Mouse (Mus musculus): ENCODE data around the gene Slc25a51.
A peak's percentile ranks its signal among the peaks of the same experiment; 100 is the strongest.
"Not testable (repeated sequence)": the region's sequence is repeated elsewhere in the genome, so short reads cannot be mapped to it uniquely, and the experiment has no call there.

Gene Slc25a51

DNA sequence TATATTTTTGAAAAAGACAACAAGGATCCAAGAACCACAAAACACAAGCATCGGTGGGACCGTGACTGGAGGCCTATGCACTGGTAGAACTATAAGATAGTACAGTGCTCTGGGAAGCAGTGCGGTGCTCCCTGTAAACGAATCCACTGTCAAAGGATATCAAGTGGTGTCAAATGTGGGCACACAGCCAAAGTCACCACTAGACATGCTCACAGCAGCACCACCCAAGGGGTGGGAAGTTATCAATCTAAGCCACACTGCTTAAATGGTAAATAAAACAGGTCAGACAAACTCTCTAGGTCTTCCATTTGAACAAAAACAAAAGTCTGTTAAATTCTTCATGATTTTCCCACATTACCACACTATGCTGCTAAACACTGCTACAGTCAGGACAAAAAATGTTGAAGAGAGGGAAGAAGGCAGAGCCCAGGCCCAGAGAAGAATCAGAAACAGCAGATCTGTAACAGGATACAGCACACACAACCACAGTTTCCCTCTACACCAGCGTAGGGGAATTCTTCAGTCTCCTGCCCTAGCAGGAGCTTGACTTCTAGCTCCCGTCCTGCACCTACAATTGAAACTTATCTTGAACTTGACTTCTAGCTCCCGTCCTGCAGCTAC is 5.6 kb downstream of the Slc25a51 start:
- no peak for DNase-seq (ENCODE audit: extremely low read depth, low read depth, low spot score)

DNA sequence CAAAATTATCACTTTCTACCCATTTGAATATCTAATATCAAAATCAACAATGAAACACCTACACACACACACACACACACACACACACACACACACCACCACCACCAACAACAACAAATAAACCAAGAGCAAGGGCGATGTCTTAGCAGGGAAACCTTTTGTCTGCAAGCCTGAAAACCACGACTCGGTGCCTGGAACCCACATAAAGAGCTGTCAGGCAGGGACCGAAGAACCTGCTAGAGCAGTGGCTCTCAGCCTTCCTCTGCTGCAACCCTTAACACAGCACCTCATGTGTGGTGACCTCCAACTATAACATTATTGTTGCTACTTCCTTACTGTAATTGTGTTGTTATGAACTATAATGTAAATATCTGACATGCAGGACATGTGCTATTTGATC is 6.3 kb downstream of the Slc25a51 start:
- DNase-seq (ENCODE audit: extremely low read depth, low read depth, low spot score), result no peak

DNA sequence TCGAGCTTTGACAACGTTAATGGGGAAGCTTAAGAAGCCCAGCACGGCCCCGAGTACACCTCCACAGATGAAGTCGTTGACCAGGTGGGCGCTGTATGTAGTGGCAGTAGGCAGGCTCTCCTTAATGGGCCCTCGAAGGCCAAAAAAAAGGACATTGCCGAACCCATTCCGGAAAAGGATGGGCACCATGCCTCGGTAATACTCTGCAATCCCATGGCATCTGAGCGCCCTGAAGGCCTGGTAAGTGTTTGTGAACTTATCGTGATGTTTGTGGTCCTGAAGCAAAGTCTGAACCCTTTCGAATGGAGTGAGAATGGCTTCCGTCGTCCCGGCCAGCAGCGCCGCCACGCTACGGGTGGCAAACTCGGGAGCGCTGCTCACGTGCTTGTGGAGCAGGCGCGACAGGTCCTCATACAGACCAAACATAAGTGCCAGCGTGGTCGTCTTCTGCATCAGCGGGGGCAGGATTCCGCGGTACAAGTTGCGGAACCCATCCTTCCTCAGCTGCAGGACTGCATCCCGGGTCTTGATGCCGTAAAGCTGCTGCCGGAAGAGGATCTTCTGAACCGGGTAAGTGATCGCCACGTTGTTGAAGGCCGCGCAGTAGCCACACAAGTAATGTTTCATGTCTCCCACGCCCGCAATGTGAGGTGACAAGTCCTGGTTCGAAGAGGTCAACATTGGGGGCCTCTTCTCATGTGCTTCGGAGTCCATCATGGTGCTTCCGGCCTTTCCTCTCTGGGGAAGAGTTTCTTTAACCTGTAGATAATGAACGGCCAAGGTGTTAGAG is 8.9 kb downstream of the Slc25a51 start:
- no peak for DNase-seq (ENCODE audit: extremely low read depth, low read depth, low spot score)

DNA sequence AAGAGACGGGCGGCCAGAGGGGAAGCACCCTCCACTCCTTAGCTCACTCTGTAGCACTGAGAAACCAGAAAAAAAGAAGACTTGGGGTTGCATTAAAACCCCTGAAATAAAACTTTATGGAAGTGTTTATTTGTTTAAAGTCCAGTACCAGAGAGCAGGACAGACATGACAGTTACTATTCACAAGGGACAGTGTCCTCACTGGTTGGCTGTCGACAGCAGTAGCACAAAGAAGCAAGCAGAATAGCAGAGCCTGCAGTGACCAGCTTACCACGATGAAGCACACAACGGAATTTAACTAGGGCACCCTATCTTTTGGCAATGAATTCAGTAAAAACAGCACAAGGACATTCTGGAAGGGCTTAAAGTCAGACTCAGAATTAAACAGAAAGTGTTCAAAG is 10.3 kb downstream of the Slc25a51 start:
- not testable (repeated sequence) for DNase-seq (ENCODE audit: extremely low read depth, low read depth, low spot score)

DNA sequence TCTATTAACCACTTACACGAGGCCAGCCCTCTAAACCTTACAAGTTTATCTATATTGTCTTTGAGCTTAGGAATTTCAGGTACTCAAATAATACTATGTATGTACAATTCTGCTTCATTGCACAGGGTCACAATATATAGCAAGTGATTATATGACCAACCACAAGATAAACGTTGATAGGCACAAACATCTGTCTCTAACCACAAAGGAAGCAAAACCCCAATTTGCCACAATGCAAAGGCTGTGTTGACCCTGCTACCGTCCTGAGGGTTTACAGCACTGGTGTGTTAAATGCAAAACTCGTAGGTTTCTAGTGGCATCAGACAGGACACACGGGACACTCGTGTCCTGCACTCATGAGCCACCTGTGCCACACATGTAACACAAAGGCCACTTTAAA is 12.4 kb downstream of the Slc25a51 start:
- DNase-seq (ENCODE audit: extremely low read depth, low read depth, low spot score), result not testable (repeated sequence)

DNA sequence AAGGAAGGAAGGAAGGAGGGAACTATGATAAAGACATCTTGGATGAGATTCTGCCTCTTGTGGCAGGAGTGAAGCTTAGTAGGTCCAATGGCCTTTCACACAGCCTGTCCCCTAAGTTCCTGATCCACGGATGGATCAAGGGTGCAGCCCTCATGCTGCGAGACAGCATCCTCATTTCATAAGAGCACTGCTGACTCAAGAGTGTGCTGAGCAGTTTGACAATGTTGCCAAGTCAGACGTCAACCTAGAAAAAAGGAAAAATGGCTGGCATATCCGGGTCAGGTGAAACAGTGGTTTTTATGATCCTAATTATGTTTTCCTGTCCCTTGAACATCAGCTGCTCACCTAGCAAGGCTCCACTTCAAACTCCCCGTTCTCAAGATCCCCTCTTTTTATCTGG is 14.9 kb downstream of the Slc25a51 start:
- DNase-seq (ENCODE audit: extremely low read depth, low read depth, low spot score), result no peak

DNA sequence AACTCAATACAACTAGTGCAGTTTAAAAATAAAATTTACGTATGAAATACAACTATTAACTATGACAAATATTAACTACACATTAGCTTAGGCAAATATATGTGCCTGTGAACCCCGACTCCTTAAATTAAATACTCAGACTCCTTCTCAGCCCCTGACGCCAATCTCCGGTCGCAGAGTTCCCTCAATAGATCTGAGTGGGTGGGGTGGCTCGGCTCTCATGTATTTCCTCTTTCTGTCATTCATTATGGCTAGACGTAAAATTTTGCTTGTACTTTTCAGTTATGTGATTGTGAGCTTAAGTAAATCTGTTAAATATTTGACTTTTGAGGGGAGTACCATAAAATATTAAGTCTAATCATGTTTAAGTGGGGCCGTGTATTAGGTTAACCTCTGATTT is 15.6 kb downstream of the Slc25a51 start:
- DNase-seq (ENCODE audit: extremely low read depth, low read depth, low spot score), result no peak

DNA sequence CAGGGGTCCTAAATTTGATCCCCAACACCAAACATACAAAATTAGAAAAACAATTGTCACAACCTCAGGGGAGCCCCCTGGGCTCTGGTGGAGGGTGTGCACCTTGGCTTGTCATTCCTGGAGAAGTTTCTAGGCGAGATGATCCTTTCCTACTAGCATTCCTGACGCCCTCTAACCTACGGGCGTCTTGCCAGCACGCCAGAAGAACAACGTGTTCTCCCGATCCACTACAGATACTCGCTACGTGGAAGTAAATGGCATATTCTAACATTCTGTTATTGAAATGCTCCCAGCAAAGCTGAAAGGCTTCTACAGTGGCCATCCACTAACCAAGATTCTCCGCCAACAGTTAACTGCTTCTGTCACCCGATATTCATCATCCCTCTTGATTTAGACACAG is 16.0 kb downstream of the Slc25a51 start:
- no peak for DNase-seq (ENCODE audit: extremely low read depth, low read depth, low spot score)

DNA sequence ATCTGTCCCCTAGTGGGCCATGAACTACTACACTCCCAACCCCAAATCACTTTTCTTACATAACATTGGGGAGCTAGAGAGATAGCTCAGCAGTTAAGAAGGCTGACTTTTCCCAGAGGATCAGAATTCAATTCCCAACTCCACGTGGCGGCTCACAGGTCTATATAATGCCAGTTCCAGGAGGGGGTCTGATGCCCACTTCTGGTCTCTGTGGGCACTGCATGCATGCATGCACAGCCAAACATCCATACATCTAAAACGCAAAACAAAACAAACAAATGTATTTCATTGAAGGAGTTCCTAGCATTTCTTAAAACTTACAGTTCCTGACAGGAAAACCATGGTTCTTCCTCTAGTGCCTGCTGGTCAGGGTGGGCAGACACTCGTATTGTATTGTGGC is 16.5 kb downstream of the Slc25a51 start:
- DNase-seq (ENCODE audit: extremely low read depth, low read depth, low spot score), result no peak

DNA sequence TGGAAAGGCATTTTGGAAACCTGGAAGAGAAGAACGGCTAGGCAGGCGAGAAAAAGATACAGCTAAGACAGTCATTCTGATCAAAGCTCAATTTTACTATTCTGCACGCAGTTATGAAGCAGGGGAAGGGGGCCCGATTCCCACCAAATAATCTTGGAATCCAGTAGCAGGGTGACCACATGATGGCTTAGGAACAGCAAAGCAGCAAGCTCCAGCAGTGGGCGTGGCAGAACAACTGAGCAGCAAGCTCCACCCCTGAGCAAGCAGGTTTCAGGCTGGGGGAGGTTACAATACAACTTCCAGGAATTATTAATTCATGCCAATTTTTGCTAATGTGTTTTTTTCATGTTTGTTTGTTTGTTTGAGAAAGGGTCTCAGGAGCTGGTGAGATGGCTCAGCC is 21.3 kb downstream of the Slc25a51 start:
- not testable (repeated sequence) for DNase-seq (ENCODE audit: extremely low read depth, low read depth, low spot score)

DNA sequence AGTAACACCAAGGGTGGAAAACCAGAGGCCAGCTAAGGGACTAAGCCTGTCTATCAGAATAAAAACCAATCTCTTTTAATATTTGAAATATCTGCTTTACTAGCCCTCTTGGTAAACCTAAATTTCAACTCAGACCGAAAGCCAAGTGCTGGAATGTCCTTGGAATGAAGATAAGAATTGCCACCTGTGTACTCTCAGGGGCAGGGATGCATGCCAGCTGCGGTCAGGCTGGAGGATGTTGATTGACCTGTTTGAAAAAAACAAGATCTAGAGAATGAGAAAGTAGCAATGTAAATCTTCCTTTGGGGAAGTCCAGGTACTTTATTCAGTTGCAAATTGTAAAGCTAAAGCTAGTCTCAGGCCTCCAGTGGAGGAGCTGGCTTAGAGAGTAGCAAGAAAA is 26.4 kb downstream of the Slc25a51 start:
- not testable (repeated sequence) for DNase-seq (ENCODE audit: extremely low read depth, low read depth, low spot score)

DNA sequence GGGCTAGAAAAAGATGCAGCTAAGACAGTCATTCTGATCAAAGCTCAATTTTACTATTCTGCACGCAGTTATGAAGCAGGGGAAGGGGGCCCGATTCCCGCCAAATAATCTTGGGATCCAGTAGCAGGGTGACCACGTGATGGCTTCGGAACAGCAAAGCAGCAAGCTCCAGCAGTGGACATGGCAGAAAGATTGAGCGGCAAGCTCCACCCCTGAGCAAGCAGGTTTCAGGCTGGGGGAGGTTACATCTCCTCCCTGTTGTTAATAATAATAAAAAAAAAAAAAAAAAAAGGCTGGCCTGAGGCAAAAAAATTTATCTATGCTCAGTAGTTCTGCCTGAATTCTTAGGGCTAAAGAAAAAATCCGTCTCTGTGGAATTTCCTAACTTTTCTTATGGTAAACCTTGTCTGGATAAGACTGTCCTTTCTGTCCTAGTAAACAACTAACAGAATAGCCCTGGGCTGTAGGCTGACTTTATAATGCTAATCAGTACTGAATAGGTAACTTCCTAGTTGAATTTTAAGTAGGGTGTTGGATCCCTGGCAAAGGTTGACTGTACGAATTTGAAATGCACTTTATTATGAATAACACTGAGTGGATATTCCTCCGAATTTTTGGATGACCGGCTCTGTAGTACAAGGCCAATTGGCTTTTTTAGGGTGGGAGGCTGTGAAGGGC is 27.5 kb downstream of the Slc25a51 start:
- DNase-seq (ENCODE audit: extremely low read depth, low read depth, low spot score), result not testable (repeated sequence)

DNA sequence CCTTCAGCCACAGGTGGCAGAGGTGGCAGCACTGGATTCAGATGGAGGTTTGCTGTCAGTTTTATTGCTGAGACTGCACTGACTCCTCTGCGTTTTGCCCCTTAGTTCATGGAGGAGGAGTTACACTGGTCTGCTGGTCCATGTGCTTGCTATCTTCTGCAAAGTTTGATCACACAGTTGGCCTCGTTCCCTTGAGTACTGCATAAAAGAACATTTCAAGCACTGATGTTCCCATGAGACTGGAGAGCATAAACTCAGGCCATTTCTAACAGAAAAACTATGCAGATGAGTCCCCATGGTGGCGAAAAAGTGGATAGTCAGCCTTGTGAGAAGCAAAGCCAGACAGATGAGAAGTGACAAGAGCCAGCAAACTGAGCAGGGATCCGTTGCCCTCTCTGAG is 32.0 kb downstream of the Slc25a51 start:
- no peak for DNase-seq (ENCODE audit: extremely low read depth, low read depth, low spot score)

DNA sequence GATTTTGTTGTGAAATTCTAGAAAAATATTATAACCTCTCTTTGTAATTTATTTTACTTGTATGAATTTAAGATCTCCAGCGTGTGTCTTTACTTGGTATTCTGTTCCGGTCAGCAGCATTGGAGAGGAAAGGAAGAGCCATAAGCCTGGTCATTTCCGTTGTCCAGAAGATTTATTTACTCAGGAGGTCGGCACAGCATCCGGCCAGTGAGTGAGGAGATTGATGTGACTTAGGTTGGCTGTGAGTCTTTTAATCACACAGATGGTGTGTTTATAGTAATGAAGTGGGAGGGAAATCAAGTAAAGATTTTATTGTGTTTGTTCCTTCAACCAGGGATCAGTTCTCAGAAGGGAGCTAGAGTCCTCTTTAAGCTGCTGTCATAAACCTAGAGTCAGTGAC is 33.7 kb downstream of the Slc25a51 start:
- DNase-seq (ENCODE audit: extremely low read depth, low read depth, low spot score), result no peak

DNA sequence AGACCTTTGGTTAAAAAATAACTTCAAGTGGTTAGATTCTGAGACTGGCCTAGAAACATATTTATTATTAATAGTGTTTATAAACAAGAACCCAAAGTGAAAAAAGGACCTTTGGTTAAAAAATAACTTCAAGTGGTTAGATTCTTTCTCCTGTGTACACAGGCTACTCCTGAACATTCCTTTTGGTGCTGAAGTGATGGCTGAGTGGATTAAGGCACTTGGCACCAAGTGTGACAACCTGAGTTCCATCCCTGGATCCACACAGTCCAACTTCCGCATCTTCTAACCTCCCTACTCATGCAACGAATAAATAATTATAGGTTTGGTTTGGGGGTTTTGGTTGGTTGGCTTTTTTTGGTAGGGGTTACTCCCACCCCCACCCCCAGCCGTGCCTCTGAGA is 37.3 kb downstream of the Slc25a51 start:
- no peak for DNase-seq (ENCODE audit: extremely low read depth, low read depth, low spot score)

DNA sequence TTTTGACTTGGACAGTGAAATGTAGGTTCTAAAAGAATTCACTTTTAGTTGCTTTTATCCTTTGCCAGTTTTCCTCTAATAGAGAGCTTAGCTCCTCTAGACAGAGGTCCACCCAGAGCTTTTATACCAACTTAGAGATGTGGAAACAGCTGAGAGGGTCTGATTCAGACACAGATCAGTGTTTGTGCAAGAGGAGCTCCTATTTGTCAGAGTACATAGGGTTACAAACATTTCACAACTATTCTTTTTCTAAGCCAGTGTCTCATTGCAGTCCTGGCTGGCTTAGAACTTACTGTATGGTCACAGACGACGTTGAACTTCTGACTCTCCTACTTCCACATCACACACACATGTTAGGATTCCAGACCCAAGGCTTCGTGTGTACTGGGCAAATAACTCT is 51.9 kb downstream of the Slc25a51 start:
- DNase-seq (ENCODE audit: extremely low read depth, low read depth, low spot score), result peak; percentile 10
